Mouse (Mus musculus) common myeloid progenitor, adult 5-6 weeks (primary cell): ENCODE measurements around the gene Izumo1r. TPM values are rescaled to one million over a fixed set of nuclear protein-coding genes. Genes with fewer than 3 reads are reported as not detected.

Experiments
- ATAC-seq: replicated peaks from 2 replicates; pipeline ENCODE4 v1.8.0; 2016; ENCODE audit warnings: low read depth, mild to moderate bottlenecking, moderate TSS enrichment, inconsistent platforms; ENCODE audit not compliant: poor library complexity, severe bottlenecking
- total RNA-seq: library from RNA; stranded (forward); fragments of 200-1000, 187-1606 nt; gene quantifications from 2 replicates; pipeline ENCODE4 v1.2.3, GENCODE M21; 2017

Izumo1r gene
- not detected in 2 replicates for total RNA-seq

GRCm38 (mm10) chr9:14903581-14904378, at the start of gene Izumo1r:
Izumo1r (minus strand) TSS chr9:14903949.
- ATAC-seq = no peak

GRCm38 (mm10) chr9:14951072-14951471, 47.3 kb upstream of the Izumo1r start:
- ATAC-seq = no peak

GRCm38 (mm10) chr9:14948843-14949242, 45.1 kb upstream of the Izumo1r start:
- ATAC-seq = no peak

- no peak for ATAC-seq
Measured at GRCm38 (mm10) chr9:14946677-14947076, 42.9 kb upstream of the Izumo1r start.

- no peak for ATAC-seq
Measured at GRCm38 (mm10) chr9:14945919-14946318, 42.2 kb upstream of the Izumo1r start.

- no peak for ATAC-seq
Measured at GRCm38 (mm10) chr9:14942143-14942720, 38.5 kb upstream of the Izumo1r start.

GRCm38 (mm10) chr9:14939610-14940009, 35.9 kb upstream of the Izumo1r start:
- no peak for ATAC-seq

GRCm38 (mm10) chr9:14937308-14937707, 33.6 kb upstream of the Izumo1r start:
- no peak for ATAC-seq

GRCm38 (mm10) chr9:14934851-14935250, 31.1 kb upstream of the Izumo1r start:
- ATAC-seq = no peak

- ATAC-seq = no peak
Measured at GRCm38 (mm10) chr9:14931943-14932342, 28.2 kb upstream of the Izumo1r start.

- no peak for ATAC-seq
Measured at GRCm38 (mm10) chr9:14931211-14931610, 27.5 kb upstream of the Izumo1r start.

- 0 out of 2 replicates have a peak, but pooled peaks have one; percentile 58 for ATAC-seq
Measured at GRCm38 (mm10) chr9:14926593-14926992, 22.8 kb upstream of the Izumo1r start.

- no peak for ATAC-seq
Measured at GRCm38 (mm10) chr9:14923625-14924024, 19.9 kb upstream of the Izumo1r start.

- ATAC-seq = no peak
Measured at GRCm38 (mm10) chr9:14921971-14922560, 18.3 kb upstream of the Izumo1r start.

- no peak for ATAC-seq
Measured at GRCm38 (mm10) chr9:14921254-14921653, 17.5 kb upstream of the Izumo1r start.

- ATAC-seq = no peak
Measured at GRCm38 (mm10) chr9:14920608-14921007, 16.9 kb upstream of the Izumo1r start.

GRCm38 (mm10) chr9:14918825-14919668, 15.3 kb upstream of the Izumo1r start:
- ATAC-seq = no peak

GRCm38 (mm10) chr9:14917661-14918060, 13.9 kb upstream of the Izumo1r start:
- ATAC-seq = no peak

GRCm38 (mm10) chr9:14912037-14912436, 8.3 kb upstream of the Izumo1r start:
- ATAC-seq = no peak

GRCm38 (mm10) chr9:14909981-14910380, 6.2 kb upstream of the Izumo1r start:
- ATAC-seq = no peak
